Mouse (Mus musculus): ENCODE measurements at regions not wholly inside any gene's neighbourhood (a gene's known extent, or its start where the extent isn't known, plus 50 kb on each side); places are given as distances from the start of the nearest gene placed in this dataset.

GRCm38 (mm10) chr5:25627086-25627485 lies 78.5 kb downstream of the Xrcc2 start:
- no peak for TF ChIP-seq POLR2A (IDR thresholded peaks at IDR 0.05; ENCODE audit: control insufficient read depth in 1 of 2, insufficient read depth in 1 of 2, low read depth in 1 of 2, low read length in 2 of 2, poor library complexity in 1 of 2)
- TF ChIP-seq CTCF (IDR thresholded peaks at IDR 0.05 in 2 of 3, conservative IDR thresholded peaks at IDR 0.05 in 1 of 3; ENCODE audit: control insufficient read depth in 1 of 3, insufficient read depth in 1 of 3, low read depth in 2 of 3, low read length in 3 of 3, poor library complexity in 1 of 3, severe bottlenecking in 1 of 3), result no peak
- no peak for TF ChIP-seq MAZ (IDR thresholded peaks at IDR 0.05; ENCODE audit: low read depth, low read length)
- no peak for TF ChIP-seq UBTF (IDR thresholded peaks at IDR 0.05; ENCODE audit: borderline replicate concordance, insufficient read depth, low read depth, low read length)
- TF ChIP-seq RAD21 (IDR thresholded peaks at IDR 0.05; ENCODE audit: low read depth, low read length), result no peak
- no peak for TF ChIP-seq NRF1 (IDR thresholded peaks at IDR 0.05; ENCODE audit: insufficient read depth, low read depth, low read length, poor library complexity, severe bottlenecking)
- no peak for TF ChIP-seq POLR2AphosphoS5 (IDR thresholded peaks at IDR 0.05; ENCODE audit: borderline replicate concordance, low read depth, low read length)
- no peak for TF ChIP-seq EP300 (IDR thresholded peaks at IDR 0.05; ENCODE audit: low read depth in 1 of 2, low read length in 2 of 2)
- no peak for TF ChIP-seq SIN3A (IDR thresholded peaks at IDR 0.05; ENCODE audit: low read length)
- TF ChIP-seq JUND (IDR thresholded peaks at IDR 0.05; ENCODE audit: low read depth, low read length), result no peak
- no peak for TF ChIP-seq ELF1 (IDR thresholded peaks at IDR 0.05; ENCODE audit: low read depth, low read length)
- no peak for TF ChIP-seq MAFK (IDR thresholded peaks at IDR 0.05; ENCODE audit: borderline replicate concordance, low read depth, low read length)
- TF ChIP-seq ETS1 (IDR thresholded peaks at IDR 0.05; ENCODE audit: low read depth, low read length), result no peak

Data from MEL (cell line).